Mouse (Mus musculus): Measurements from ENCODE around the gene Polr2m. TPM values are rescaled to one million over a fixed set of nuclear protein-coding genes. Genes with fewer than 3 reads are reported as not detected.

The Polr2m gene
- 488 and 497 TPM in 2 replicates for polyA plus RNA-seq (2015; fragmentation: Nextera tagmentation; extraction: Ambion mirVana)

- H3K9ac ChIP-seq (replicated peaks; ENCODE audit: low read length), result peak within 1 kb of the TSS; percentile 100
- under 1% methylated on average over 54 of the region's 70 CpGs for WGBS
- ATAC-seq (ENCODE audit: low FRiP score, low TSS enrichment), result peak; percentile 93
These were observed at the start of gene Polr2m for GRCm38 (mm10) chr9:71485475-71486094. Gene Polr2m (minus strand): TSS chr9:71485935.

DNA sequence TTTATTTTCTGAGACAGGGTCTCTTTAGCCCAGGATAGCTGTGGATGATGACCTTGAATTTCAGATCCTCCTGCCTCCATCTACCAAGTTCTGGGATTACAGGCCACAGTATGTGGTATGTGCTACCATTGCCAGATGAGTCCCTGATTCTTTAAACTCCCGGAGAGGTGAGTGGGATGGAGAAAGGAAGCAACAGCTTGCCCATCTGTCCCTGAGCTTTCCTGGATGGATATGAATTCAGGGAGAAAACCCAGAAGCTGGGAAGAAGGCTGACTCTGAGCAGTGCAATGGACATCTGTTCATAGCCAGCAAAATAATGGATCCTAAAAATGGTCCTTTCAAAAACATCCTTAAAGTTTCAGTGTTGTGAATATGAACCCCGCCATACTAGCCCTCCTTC is 49.3 kb upstream of the Polr2m start:
- peaks cover 2% of the 10 kb centered on the region for H3K9me3 ChIP-seq (ENCODE audit: low read length)
- H3K4me1 ChIP-seq (ENCODE audit: insufficient read depth, low read length), result no peaks in the 10 kb centered on the region
- H3K27ac ChIP-seq (ENCODE audit: low read length), result no peak overlapping the region
- no peak overlapping the region for H3K4me2 ChIP-seq (replicated peaks; ENCODE audit: low read depth, low read length)
- ATAC-seq (ENCODE audit: low FRiP score, low TSS enrichment), result no peak
- H3K36me3 ChIP-seq (ENCODE audit: insufficient read depth, low read length), result peaks cover 2% of the 10 kb centered on the region; the same call in 1 of the 2 replicates
- 96% methylated on average over 2 of the region's 2 CpGs for WGBS
- H3K9ac ChIP-seq (replicated peaks; ENCODE audit: low read length), result no peak overlapping the region
- no peaks in the 10 kb centered on the region for H3K27me3 ChIP-seq (ENCODE audit: insufficient read depth, low read length)
- H3K4me3 ChIP-seq (ENCODE audit: low read length), result no peak overlapping the region

More at GRCm38 (mm10) chr9:71485475-71486094, at the start of gene Polr2m:
- H3K27me3 ChIP-seq (ENCODE audit: insufficient read depth, low read length), result no peaks in the 10 kb centered on the region
- H3K4me3 ChIP-seq (ENCODE audit: low read length), result peak within 1 kb of the TSS; percentile 97
- H3K27ac ChIP-seq (ENCODE audit: low read length), result peak within 1 kb of the TSS; percentile 99
- H3K4me1 ChIP-seq (ENCODE audit: insufficient read depth, low read length), result peaks cover 30% of the 10 kb centered on the region
- H3K36me3 ChIP-seq (ENCODE audit: insufficient read depth, low read length), result peaks cover 28% of the 10 kb centered on the region
- H3K9me3 ChIP-seq (ENCODE audit: low read length), result no peaks in the 10 kb centered on the region
- peak within 1 kb of the TSS; percentile 84 for H3K4me2 ChIP-seq (replicated peaks; ENCODE audit: low read depth, low read length)

GRCm38 (mm10) chr9:71529960-71530359 is 44.2 kb upstream of the Polr2m start:
- WGBS, result 80% methylated on average over 2 of the region's 2 CpGs
- Histone ChIP-seq H3K4me3 (ENCODE audit: low read length) (no peak overlapping the region), H3K4me2 (replicated peaks; ENCODE audit: low read depth, low read length) (no peak overlapping the region), H3K9me3 (ENCODE audit: low read length) (peaks cover 4% of the 10 kb centered on the region), H3K36me3 (ENCODE audit: insufficient read depth, low read length) (peaks cover 5% of the 10 kb centered on the region; the same call in 1 of the 2 replicates), H3K27ac (ENCODE audit: low read length) (no peak overlapping the region), H3K9ac (replicated peaks; ENCODE audit: low read length) (no peak overlapping the region), H3K27me3 (ENCODE audit: insufficient read depth, low read length) (0 out of 2 replicates have a peak, but pooled peaks cover 5% of the 10 kb centered on the region), H3K4me1 (ENCODE audit: insufficient read depth, low read length) (peaks cover 5% of the 10 kb centered on the region; the same call in 1 of the 2 replicates)
- ATAC-seq (ENCODE audit: low FRiP score, low TSS enrichment), result no peak

DNA sequence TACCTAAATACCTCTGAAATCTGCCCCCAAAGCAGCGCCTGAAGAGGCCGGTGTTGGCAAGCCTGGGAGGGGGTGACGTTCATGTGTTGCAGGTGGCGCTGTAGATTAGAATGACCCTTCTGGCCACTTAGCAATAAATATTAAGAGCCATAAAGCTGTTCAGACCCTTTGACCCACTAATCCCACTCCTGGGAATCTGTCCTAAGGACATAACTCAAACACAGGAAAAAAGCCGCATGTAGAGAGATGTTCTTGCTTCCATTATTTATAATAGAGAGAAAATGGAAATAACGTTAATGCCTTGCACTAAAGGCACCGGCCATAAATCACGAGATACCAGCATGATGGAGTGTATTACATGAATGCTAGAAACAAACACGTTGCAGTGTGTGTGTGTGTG is 41.7 kb upstream of the Polr2m start:
- H3K27ac ChIP-seq (ENCODE audit: low read length), result no peak overlapping the region
- 30% methylated on average over 9 of the region's 9 CpGs for WGBS
- peak; percentile 63; the same call in 1 of the 2 replicates for ATAC-seq (ENCODE audit: low FRiP score, low TSS enrichment)

GRCm38 (mm10) chr9:71523901-71524300 is 38.2 kb upstream of the Polr2m start:
- Histone ChIP-seq H3K4me2 (replicated peaks; ENCODE audit: low read depth, low read length) (no peak overlapping the region), H3K27ac (ENCODE audit: low read length) (no peak overlapping the region), H3K9me3 (ENCODE audit: low read length) (no peaks in the 10 kb centered on the region), H3K9ac (replicated peaks; ENCODE audit: low read length) (no peak overlapping the region), H3K36me3 (ENCODE audit: insufficient read depth, low read length) (no peaks in the 10 kb centered on the region), H3K4me3 (ENCODE audit: low read length) (no peak overlapping the region), H3K4me1 (ENCODE audit: insufficient read depth, low read length) (peaks cover 5% of the 10 kb centered on the region; the same call in 1 of the 2 replicates), H3K27me3 (ENCODE audit: insufficient read depth, low read length) (0 out of 2 replicates have a peak, but pooled peaks cover 6% of the 10 kb centered on the region)
- ATAC-seq (ENCODE audit: low FRiP score, low TSS enrichment), result no peak
- WGBS, result 77% methylated on average over 4 of the region's 4 CpGs

More for the DNA sequence above, 41.7 kb upstream of the Polr2m start:
- Histone ChIP-seq H3K9me3 (ENCODE audit: low read length) (peaks cover 4% of the 10 kb centered on the region), H3K4me2 (replicated peaks; ENCODE audit: low read depth, low read length) (no peak overlapping the region), H3K9ac (replicated peaks; ENCODE audit: low read length) (no peak overlapping the region), H3K36me3 (ENCODE audit: insufficient read depth, low read length) (peaks cover 5% of the 10 kb centered on the region; the same call in 1 of the 2 replicates), H3K4me3 (ENCODE audit: low read length) (no peak overlapping the region), H3K27me3 (ENCODE audit: insufficient read depth, low read length) (0 out of 2 replicates have a peak, but pooled peaks cover 6% of the 10 kb centered on the region), H3K4me1 (ENCODE audit: insufficient read depth, low read length) (peaks cover 5% of the 10 kb centered on the region; the same call in 1 of the 2 replicates)

- ATAC-seq (ENCODE audit: low FRiP score, low TSS enrichment), result no peak
- WGBS, result 67% methylated on average over 3 of the region's 3 CpGs
- Histone ChIP-seq H3K4me1 (ENCODE audit: insufficient read depth, low read length) (no peaks in the 10 kb centered on the region), H3K9me3 (ENCODE audit: low read length) (no peaks in the 10 kb centered on the region), H3K4me2 (replicated peaks; ENCODE audit: low read depth, low read length) (no peak overlapping the region), H3K27me3 (ENCODE audit: insufficient read depth, low read length) (no peaks in the 10 kb centered on the region), H3K9ac (replicated peaks; ENCODE audit: low read length) (no peak overlapping the region), H3K4me3 (ENCODE audit: low read length) (no peak overlapping the region), H3K27ac (ENCODE audit: low read length) (no peak overlapping the region), H3K36me3 (ENCODE audit: insufficient read depth, low read length) (0 out of 2 replicates have a peak, but pooled peaks cover 1% of the 10 kb centered on the region)
These were observed 34.1 kb upstream of the Polr2m start for GRCm38 (mm10) chr9:71519836-71520235.

DNA sequence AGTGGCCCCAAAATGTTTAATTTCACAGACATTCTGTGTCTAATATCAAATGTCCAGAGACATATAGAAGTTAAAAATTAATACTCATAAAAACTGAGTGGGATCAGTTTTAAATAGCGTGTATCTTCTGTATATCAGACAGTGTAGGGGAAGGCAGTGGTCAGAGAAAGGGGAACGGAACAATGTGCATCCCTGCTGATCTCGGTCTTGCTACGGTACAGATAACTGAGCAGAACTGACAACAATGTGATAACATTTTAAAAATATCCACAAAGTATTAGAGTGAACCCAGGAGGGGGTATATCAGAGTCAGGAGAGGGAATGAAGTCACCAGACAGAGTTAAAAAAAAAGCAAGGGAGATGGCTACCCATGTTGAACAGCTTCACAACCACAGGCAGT is 31.8 kb upstream of the Polr2m start:
- Histone ChIP-seq H3K4me1 (ENCODE audit: insufficient read depth, low read length) (no peaks in the 10 kb centered on the region), H3K27ac (ENCODE audit: low read length) (no peak overlapping the region), H3K9ac (replicated peaks; ENCODE audit: low read length) (no peak overlapping the region), H3K27me3 (ENCODE audit: insufficient read depth, low read length) (no peaks in the 10 kb centered on the region), H3K4me2 (replicated peaks; ENCODE audit: low read depth, low read length) (no peak overlapping the region), H3K36me3 (ENCODE audit: insufficient read depth, low read length) (peaks cover 11% of the 10 kb centered on the region), H3K9me3 (ENCODE audit: low read length) (no peaks in the 10 kb centered on the region), H3K4me3 (ENCODE audit: low read length) (no peak overlapping the region)
- 96% methylated on average over 4 of the region's 4 CpGs for WGBS
- ATAC-seq (ENCODE audit: low FRiP score, low TSS enrichment), result no peak

GRCm38 (mm10) chr9:71515862-71516261 is 30.1 kb upstream of the Polr2m start:
- ATAC-seq (ENCODE audit: low FRiP score, low TSS enrichment), result no peak
- H3K4me1 ChIP-seq (ENCODE audit: insufficient read depth, low read length), result no peaks in the 10 kb centered on the region
- no peak overlapping the region for H3K4me3 ChIP-seq (ENCODE audit: low read length)
- no peak overlapping the region for H3K27ac ChIP-seq (ENCODE audit: low read length)
- no peak overlapping the region for H3K9ac ChIP-seq (replicated peaks; ENCODE audit: low read length)
- 94% methylated on average over 4 of the region's 4 CpGs for WGBS
- no peak overlapping the region for H3K4me2 ChIP-seq (replicated peaks; ENCODE audit: low read depth, low read length)
- no peaks in the 10 kb centered on the region for H3K9me3 ChIP-seq (ENCODE audit: low read length)
- no peaks in the 10 kb centered on the region for H3K27me3 ChIP-seq (ENCODE audit: insufficient read depth, low read length)
- H3K36me3 ChIP-seq (ENCODE audit: insufficient read depth, low read length), result peaks cover 11% of the 10 kb centered on the region

DNA sequence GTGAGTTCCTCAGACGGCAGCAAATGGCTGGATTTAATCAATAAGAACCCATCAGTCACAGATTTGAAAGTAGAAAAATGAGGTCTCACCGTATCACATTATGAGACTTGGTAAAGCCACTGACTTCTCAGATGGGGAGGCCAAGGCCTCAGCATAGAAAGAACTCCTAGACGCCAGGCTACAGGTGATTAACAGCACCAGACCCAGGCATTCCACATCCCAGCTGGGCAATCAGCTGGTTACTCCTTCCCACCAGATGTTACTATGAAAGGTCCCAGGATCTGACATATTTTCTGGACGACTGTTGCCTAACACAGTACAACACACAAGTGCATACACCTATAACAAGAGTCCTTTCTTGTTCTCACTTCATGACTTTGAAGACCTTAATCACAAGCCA is 27.8 kb upstream of the Polr2m start:
- H3K27ac ChIP-seq (ENCODE audit: low read length), result no peak overlapping the region
- H3K9ac ChIP-seq (replicated peaks; ENCODE audit: low read length), result no peak overlapping the region
- no peaks in the 10 kb centered on the region for H3K27me3 ChIP-seq (ENCODE audit: insufficient read depth, low read length)
- ATAC-seq (ENCODE audit: low FRiP score, low TSS enrichment), result no peak
- no peaks in the 10 kb centered on the region for H3K9me3 ChIP-seq (ENCODE audit: low read length)
- peaks cover 11% of the 10 kb centered on the region for H3K36me3 ChIP-seq (ENCODE audit: insufficient read depth, low read length)
- WGBS, result 54% methylated on average over 4 of the region's 4 CpGs
- no peaks in the 10 kb centered on the region for H3K4me1 ChIP-seq (ENCODE audit: insufficient read depth, low read length)
- no peak overlapping the region for H3K4me2 ChIP-seq (replicated peaks; ENCODE audit: low read depth, low read length)
- no peak overlapping the region for H3K4me3 ChIP-seq (ENCODE audit: low read length)

GRCm38 (mm10) chr9:71512899-71513298 is 27.2 kb upstream of the Polr2m start:
- Histone ChIP-seq H3K27ac (ENCODE audit: low read length) (no peak overlapping the region), H3K9ac (replicated peaks; ENCODE audit: low read length) (no peak overlapping the region), H3K4me2 (replicated peaks; ENCODE audit: low read depth, low read length) (no peak overlapping the region), H3K27me3 (ENCODE audit: insufficient read depth, low read length) (no peaks in the 10 kb centered on the region), H3K4me1 (ENCODE audit: insufficient read depth, low read length) (no peaks in the 10 kb centered on the region), H3K36me3 (ENCODE audit: insufficient read depth, low read length) (peaks cover 11% of the 10 kb centered on the region), H3K4me3 (ENCODE audit: low read length) (no peak overlapping the region), H3K9me3 (ENCODE audit: low read length) (no peaks in the 10 kb centered on the region)
- ATAC-seq (ENCODE audit: low FRiP score, low TSS enrichment), result no peak
- WGBS, result 47% methylated on average over 10 of the region's 10 CpGs

Data from kidney, embryonic 16.5 days (tissue).